Mouse (Mus musculus) mouse embryonic stem cell (cell line): Measurements from ENCODE around the gene Socs7.

Source experiments
- in situ Hi-C, 2 experiments: fragments of 300-500 bp; cut with MboI; formaldehyde crosslinking; loops; 1 replicate in 1 of 2; 3 replicates in 1 of 2; pipeline ENCODE4 v1.14.3; 2019 to 2020; ENCODE audit warnings: low sequenced_read_pairs in 2 of 2, low pct_unique_long_range_greater_than_20kb in 1 of 2, mixed read lengths in 1 of 2; ENCODE audit not compliant: unreplicated experiment in 1 of 2

Socs7 gene

DNA sequence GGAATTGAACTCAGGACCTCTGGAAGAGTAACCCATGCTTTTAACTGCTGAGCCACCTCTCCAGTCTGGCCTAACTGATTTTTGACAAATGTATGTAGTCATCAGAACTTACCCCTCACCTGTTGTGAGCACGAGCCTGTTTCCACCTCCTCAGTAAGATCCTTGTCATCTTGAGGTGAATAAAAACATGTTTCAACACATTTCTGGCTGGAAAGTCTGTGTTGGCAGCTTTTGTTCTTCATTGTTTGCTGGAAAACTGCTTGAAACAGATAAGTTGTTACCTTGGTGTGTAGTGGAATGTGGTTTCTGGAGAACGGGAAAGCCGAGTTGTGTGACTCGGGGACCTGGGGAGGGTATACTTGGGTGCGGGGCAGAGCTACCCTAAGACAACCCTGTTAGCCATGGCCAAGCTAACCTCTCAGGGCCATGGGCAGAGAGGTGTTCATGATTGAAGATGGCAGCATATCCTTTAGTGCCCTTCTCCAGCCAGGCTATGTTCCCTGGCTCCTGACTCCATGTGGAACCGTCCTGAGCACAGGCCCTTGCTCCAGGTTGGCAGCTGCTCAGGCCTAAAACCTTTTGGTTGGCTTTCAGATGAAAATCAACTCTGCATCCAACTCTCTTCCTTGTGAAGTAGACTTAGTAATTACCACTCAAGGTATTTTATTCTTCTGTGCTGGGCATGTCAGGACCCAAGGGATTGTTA is 10.0 kb downstream of the Socs7 start:
- in situ Hi-C loops, result no loop called here

DNA sequence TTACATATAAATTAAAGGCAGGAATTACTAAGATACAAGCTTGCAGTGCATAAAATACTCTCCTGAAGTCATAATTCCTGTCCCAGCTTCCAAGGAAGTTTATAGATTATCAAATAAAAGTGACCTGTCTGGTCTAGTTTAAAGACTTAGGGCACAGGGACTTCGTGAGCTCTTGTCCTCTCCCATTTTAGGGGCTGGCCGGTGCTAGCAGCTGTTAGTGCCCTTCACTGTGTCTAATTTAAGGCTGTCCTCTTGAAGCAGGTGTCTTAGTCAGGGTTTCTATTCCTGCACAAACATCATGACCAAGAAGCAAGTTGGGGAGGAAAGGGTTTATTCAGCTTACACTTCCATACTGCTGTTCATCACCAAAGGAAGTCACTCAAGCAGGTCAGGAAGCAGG is 11.1 kb downstream of the Socs7 start:
- in situ Hi-C loops, result no loop called here

DNA sequence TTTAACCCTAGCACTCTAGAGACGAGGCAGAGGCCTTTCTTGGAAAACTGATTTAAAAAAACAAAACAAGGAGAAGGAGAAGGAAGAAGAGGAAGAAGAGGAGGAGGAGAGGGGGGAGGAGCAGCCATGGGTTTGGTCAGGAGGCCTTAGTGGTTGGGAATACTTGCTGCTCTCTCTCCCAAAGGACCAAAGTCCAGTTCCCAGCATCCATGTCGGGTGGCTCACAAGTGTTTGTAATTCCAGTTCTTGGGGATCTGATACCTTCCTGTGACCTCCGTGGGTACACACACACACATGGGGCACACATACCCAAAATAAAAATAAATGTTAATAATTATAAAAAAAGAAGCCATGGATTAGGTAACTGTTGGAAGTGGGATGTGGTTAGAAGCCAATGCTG is 17.7 kb downstream of the Socs7 start:
- in situ Hi-C loops, result no loop called here

DNA sequence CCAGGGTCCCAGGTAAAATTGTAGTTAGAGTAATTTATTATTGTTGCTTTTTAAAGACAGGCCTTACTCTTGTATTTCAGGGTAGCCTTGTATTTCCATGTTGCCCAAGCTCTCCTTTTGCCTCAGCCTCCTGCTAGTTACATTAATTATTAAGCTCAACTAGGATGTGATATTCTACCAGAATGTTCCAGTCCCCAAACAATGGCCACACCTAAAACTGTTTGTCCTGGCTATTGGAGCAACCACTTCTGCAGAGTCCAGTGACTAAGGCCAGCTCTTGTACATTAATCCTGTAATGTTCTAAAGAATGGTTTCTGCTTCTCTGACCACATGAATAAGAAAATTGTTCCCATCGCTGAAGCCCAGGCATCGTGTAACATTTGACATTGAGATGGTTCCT is 20.7 kb downstream of the Socs7 start:
- in situ Hi-C loops, result no loop called here

DNA sequence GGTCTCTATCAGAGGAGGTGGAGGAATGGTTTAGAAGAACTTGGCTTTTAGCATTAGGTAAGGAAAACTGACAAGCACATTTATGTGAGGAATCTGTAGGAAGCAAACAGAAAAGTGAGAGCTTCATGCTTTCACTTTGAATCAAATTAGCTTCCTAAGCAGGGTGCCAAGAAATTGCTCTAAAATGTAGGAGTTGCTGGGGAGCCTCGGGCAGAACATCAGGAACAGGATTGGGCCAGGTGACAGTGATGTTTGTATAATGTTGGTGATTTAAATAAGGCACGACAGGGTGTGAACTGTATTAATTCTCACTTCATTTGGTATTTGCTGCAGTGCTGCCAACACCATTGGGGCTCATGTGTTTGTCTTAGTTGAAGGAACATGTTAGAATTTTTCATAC is 21.4 kb downstream of the Socs7 start:
- in situ Hi-C loops, result no loop called here

DNA sequence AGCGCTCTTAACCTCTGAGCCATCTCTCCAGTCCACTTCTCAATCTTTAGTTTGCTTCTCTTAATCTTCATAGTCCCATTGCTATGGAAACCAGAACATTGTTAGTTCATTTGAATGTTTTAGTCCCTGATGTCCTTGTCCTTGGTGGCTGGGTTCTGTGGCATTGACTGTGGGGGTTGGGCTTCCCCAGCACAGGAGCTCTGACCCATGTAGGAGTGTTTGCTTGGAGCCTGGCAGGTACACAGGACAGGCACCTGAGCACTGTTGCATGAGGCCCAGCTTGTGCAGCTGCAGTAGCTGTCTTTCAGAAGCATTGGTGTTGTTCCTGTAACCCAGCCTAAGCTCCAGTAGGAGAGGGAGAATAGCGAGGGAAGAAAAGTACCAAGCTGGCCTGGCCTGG is 25.5 kb downstream of the Socs7 start:
- in situ Hi-C loops, result no loop called here

DNA sequence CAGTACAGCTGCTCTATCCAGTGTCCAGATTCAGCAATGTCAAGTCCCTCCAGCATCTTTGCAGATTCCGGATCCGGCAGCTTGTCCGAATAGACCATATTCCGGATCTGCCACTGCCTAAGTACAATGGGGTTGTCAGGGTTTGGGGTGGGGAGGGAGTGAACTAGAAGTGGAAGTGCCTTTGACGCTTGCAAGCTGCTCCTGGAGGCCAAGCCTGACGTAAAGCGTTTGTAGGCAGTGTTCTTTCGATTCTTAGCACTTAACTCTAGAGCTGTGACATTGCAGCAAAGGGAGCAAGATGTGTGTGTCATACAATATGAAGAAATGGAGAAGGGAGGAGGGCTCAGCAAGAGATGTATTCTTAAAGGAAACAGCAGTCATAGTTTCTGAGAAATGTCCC is 26.8 kb downstream of the Socs7 start:
- in situ Hi-C loops, result no loop called here

DNA sequence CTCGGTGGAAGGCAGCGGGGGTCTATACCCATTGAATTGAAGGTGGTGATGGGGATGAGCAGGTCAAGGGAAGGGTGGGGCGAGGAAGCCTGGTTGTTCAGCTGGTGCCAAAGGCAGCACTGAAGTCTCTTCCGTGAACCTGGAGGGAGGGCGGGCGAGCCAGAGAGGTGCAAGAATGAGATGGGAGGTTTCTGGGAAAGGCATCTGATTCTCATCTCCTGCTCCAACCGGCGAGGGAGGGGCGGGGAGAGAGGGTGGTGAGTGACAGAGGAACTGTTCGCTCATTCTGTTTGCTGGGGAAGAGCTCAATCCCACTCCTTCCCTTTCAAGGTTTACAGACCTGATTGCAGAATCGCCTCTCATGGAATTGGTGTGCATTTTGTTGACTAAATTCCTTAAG is 31.3 kb downstream of the Socs7 start:
- in situ Hi-C loops, result no loop called here

DNA sequence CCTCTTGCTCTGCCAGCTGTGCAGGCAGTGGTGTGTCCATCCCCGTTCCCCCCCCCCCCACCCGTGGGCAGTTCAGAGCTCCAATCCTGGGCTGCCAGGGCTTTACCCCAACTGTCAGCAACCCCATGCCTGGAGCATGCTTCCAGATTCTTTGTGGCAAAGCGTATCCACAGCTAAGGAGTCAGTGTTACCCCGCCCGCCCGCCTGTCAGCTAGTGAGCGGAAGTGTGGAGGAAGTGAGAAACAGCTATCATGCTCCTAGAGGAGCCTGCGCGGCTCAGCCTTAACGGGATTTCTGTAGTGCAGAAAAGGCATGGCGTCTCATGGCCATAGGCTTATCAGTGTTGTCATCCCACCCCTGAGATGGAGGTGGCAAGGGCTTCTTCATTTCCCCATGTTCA is 31.8 kb downstream of the Socs7 start:
- in situ Hi-C loops, result no loop called here

DNA sequence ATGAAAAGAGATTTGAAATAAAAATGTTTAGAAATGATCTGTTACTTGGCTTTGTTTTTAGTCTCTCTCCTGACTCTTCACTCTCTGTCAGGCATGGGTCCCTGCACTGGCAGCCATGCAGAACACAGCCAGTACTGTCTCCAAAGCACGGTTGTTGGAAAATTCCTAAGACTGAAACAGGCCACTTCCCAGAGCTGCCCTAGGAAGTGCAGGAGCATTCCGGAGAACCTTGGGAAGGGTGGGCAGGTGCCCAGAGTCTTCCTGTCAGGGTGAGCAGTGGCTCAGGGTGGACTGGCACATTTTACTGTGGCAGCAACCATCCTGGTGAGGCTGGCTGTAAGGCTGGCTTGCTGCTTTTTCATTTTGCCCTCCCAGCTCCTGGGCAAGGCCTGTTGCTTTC is 36.2 kb downstream of the Socs7 start:
- in situ Hi-C loops, result no loop called here

DNA sequence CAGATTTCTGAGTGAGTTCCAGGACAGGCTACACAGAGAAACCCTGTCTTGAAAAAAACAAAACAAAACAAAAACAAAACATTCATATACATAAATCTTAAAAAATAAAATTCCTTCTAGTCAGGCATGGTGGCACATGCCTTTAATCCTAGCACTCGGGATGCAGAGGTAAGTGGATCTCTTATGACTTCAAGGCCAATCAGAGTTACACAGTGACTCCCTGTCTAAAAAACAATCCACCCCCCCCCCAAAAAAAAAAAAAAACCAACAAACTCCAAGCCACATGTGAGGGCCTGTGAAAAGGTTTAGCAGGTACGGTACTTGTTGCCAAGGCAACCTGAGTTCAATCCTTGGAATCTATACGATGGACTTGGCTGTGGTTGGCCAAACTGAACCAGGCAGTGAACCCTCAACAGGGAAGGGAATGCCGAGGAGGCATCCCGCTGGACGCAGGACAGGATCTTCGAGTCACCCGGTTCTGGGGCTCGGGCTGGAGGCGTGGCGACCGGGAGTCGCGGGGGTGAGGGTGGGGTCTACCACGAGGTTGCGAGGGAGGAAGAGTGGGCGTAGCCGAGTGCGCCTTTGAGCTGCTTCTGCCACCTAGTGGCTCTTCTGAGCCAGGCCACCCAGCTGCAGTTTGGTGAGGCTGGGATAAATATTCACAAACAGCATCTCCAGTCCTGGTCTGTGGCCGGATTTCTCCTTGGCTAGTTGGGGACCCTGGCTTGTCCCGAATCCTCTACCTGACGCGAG is 37.8 kb downstream of the Socs7 start:
- in situ Hi-C loops, result no loop called here

DNA sequence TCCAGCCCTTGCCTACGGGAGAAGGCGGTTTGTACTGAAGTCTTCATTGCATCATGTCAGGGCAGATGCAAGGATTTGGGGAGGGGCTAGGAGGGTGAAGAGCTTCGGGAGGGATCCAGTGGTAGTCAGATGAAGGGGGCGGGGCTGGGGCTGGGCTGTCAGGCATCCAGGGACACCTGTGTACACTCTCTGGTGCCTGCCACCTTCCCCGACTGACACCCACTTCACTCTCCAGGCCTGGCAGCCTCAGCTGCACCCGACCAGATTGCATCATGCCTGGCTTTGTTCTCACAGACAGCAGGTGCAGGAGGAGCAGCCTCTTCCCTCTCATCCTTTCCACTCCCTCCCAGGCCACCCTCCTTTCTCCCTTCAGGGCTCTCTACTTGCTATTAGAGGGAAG is 38.7 kb downstream of the Socs7 start:
- in situ Hi-C loops, result no loop called here

DNA sequence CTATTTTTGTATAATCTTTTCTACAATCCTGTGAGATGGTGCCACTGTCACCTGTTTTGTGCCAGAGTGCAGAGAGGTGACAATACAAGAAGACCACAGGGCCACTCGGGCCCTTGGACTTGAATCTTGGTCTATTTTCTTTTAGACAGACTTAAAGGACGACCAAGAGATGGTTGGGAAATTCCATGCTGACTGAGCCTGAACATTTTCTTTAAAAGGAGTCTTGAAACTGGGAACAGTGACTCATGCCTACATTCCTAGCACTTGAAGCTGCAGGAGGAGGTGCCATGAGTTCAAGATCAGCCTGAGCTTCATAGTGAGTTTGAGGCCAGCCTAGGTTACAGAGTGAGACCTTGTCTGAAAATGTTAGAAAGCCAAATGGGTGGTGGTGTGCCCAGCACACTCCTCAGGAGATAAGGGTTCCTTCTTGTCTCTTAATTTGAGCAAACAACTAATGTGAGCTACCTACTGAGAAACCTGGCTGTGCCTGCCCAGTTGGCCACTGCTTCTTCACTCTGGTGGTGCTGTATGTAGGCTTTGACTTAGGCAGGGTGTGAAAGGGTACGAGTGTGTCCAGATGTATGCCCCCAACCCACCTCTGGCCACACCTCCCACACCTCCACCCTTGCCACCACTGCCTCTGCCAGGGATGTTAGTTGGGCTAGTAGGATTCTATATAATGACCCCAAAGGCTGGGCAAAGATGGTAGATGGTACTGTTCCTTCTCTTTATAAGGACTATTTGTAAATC is 39.5 kb downstream of the Socs7 start:
- in situ Hi-C loops, result no loop called here

DNA sequence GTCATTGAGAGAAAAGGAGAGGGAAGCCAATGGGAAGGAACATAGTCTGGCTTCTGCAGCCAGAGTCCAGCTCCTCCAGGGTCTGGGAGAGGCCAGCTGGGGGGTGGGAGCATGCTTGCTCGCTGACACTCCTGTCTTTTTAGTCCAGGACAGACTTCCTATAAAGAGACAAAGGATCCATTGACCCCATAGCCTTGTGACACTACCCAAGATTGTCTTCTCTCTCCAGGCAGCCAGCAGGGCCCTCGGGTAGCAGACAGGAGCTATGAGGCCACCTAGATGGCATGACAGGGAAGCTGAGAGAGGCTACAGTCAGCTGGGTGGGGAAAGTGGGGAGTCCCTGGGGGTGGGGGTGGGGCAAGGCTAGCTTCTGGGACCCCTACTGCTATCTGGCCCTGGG is 40.4 kb downstream of the Socs7 start:
- in situ Hi-C loops, result no loop called here

DNA sequence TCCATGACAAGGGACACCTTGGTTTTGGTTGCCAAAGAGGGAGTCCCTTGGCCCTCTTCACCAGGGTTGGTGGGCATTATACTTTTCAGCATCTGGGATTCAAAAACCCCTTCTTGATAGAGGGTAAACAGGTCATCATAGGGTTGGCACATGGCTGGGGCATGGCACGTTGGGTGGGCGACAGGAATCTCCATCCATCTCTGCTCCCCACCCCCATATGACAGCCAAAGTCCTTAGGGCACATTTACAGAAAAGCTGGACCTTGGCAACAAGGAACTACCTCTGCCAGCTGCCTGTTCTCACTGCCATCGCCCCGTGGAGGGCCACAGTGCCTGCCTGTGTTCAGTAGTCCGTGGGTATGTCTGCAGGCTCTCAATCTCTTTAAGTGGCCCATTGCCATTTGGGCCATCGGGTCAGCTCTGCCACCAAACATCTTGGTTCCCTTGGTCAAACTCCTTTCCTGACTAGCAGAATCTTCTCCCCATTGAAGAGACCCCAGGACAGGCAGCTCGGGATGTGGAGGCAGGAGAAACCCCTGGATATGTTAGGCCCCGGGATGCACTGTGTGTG is 41.3 kb downstream of the Socs7 start:
- in situ Hi-C loops, result no loop called here

DNA sequence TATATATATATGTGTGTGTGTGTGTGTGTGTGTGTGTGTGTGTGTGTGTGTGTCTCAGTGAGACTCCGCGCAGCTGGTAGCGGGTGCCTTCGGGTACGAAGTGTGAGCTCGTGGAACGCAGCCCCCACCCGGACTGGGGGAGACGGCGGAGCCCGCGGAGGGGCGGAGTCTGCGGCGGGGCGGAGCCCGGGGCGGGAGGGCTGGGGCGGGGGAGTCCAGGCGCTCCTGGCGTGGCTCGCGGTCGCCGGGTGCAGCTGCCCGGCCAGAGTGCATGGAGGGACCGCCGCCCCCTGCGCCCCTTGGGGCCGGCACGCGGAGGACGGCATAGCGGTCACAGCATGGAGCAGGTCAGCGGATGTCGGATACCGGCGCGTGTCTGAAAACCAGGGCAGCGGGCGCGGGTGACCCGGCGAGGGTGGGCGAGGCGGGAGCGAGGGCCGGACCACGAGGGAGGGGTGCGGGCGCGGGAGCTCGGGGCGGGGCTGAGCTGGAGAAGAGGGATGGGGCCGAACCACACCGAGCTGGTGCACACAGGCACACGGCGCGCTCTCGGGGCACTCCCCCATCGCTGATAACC is 41.9 kb downstream of the Socs7 start:
- in situ Hi-C loops, result no loop called here

DNA sequence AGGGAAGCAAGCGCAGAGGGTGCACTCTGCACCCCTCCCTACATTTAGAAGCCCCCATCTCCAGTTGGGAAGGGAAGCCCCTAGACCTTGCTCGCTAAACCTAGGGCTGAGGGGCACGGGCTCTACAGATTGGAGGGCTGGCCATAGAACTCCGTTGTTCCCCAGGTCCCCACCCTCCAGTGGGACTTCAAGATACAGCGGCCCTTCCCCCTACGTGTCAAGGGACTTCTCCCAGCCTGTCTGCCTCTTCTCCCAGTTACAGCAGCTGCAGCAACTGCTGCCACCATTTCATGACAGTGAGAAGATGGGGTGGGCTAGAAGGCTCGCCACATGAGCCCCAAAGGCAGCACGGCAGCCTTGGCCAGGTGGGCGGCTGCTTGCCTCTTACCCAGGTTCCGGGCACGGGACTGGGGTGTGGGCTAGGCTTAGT is 42.4 kb downstream of the Socs7 start:
- in situ Hi-C loops, result no loop called here

DNA sequence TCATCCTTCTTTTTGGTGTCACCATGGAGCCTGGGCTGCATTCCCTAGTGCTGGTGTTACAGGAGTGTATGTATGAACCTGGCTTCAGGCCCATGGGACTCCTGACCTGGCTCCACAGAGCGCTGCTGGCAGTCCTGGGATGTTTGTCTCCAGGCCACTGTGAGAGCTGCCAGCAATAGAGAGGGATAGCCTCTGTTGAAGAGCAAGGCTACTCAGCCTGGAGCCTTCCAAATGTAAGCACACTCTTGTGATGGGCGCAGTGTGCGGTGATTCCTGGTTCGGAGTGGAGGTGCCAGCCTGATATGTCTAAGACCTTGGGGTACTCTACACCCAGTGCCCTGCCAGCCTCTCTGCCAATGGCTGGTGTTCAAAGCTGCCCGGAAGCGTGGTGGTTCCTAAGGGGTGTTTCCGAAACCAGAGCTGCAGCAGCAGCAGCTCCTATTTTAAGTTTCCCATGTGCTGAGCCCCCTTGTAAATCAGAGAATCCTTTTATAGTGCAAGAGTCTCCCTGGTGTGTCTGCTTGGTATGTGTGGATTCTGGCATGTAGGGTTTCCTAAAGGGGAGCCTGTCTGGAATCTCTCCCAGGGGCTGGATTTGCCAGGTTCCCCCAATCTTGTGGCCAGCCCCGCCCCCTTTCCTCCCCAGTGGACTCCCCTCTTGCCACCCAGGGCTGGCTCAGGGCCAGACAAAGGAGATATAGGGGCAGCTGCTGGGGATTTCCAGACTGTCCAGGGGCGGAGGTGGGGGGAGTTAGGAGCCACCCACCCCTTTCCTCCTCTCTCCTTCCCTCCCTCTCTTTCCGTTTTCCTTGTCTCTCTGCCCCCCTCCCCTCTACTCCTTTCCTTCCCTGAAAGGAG is 44.0 kb downstream of the Socs7 start:
- in situ Hi-C loops, result no loop called here
